Mouse (Mus musculus) hindbrain, embryonic 16.5 days (tissue): Measurements from ENCODE around the gene Thap11. TPM values are rescaled to one million over a fixed set of nuclear protein-coding genes. Genes with fewer than 3 reads are reported as not detected.

Experiments
- polyA plus RNA-seq: library from polyadenylated mRNA; unstranded; fragments of >200 nt; fragmentation: Nextera tagmentation; extraction: Ambion mirVana; gene quantifications from 2 replicates; pipeline ENCODE4 v1.2.1, GENCODE M21; 2015

The Thap11 gene
- polyA plus RNA-seq, 1 experiment from 2014 or later, result 52.5 TPM

Other genes starting within 250 kb of the Thap11 start
- 37.2 and 41.7 TPM in 2 replicates for gene Ripor1, start 249.9 kb upstream of the Thap11 start, polyA plus RNA-seq
- 92.7 and 93.4 TPM in 2 replicates for gene Ctcf, start 218.6 kb upstream of the Thap11 start, polyA plus RNA-seq
- 0.75 and 1.4 TPM in 2 replicates for gene Agrp, start 217.7 kb upstream of the Thap11 start, polyA plus RNA-seq
- 22.0 and 22.1 TPM in 2 replicates for gene Carmil2, start 168.9 kb upstream of the Thap11 start, polyA plus RNA-seq
- 91.7 and 96.4 TPM in 2 replicates for gene Acd, start 154.0 kb upstream of the Thap11 start, polyA plus RNA-seq
- 62.5 and 63.8 TPM in 2 replicates for gene Pard6a, start 154.0 kb upstream of the Thap11 start, polyA plus RNA-seq
- 0.15 and 0.24 TPM in 2 replicates for gene 4933405L10Rik, start 147.5 kb upstream of the Thap11 start, polyA plus RNA-seq
- 17.7 and 17.9 TPM in 2 replicates for gene Enkd1, start 146.9 kb upstream of the Thap11 start, polyA plus RNA-seq
- gene Gfod2, start 96.5 kb upstream of the Thap11 start, polyA plus RNA-seq, result 82.7 and 82.9 TPM in 2 replicates
- gene Ranbp10, start 27.8 kb upstream of the Thap11 start, polyA plus RNA-seq, result 8.9 and 9.3 TPM in 2 replicates
- gene Tsnaxip1, start 27.4 kb upstream of the Thap11 start, polyA plus RNA-seq, result 0.86 and 1.4 TPM in 2 replicates
- 52.3 and 54.7 TPM in 2 replicates for gene Cenpt, start 1.9 kb upstream of the Thap11 start, polyA plus RNA-seq
- gene Nutf2, start 5.4 kb downstream of the Thap11 start, polyA plus RNA-seq, result 118 and 158 TPM in 2 replicates
- gene Edc4, start 25.7 kb downstream of the Thap11 start, polyA plus RNA-seq, result 47.8 and 54.4 TPM in 2 replicates
- 0.95 and 1.3 TPM in 2 replicates for gene Nrn1l, start 38.4 kb downstream of the Thap11 start, polyA plus RNA-seq
- 11.0 and 13.3 TPM in 2 replicates for gene Pskh1, start 45.3 kb downstream of the Thap11 start, polyA plus RNA-seq
- gene Ctrl, start 78.7 kb downstream of the Thap11 start, polyA plus RNA-seq, result 3.3 and 4.5 TPM in 2 replicates
- 81.8 and 93.0 TPM in 2 replicates for gene Psmb10, start 83.3 kb downstream of the Thap11 start, polyA plus RNA-seq
- gene Lcat, start 88.2 kb downstream of the Thap11 start, polyA plus RNA-seq, result 6.0 and 9.9 TPM in 2 replicates
- 14.6 and 17.1 TPM in 2 replicates for gene Slc12a4, start 111.0 kb downstream of the Thap11 start, polyA plus RNA-seq
- not detected in 2 replicates for gene Dpep3, start 124.3 kb downstream of the Thap11 start, polyA plus RNA-seq
- gene Dus2, start 136.2 kb downstream of the Thap11 start, polyA plus RNA-seq, result 30.3 and 31.8 TPM in 2 replicates
- gene Dpep2nb, start 150.8 kb downstream of the Thap11 start, polyA plus RNA-seq, result not detected in 2 replicates
- gene Ddx28, start 156.8 kb downstream of the Thap11 start, polyA plus RNA-seq, result 20.3 and 22.1 TPM in 2 replicates
- 2.1 and 2.6 TPM in 2 replicates for gene Nfatc3, start 203.7 kb downstream of the Thap11 start, polyA plus RNA-seq